Mouse (Mus musculus): Measurements from ENCODE around the gene Ndufaf3.

Ndufaf3 gene

GRCm38 (mm10) chr9:108573774-108574690, 6.8 kb upstream of the Ndufaf3 start:
- DNase-seq (ENCODE audit: extremely low read depth, low read depth, low spot score): no peak

DNA sequence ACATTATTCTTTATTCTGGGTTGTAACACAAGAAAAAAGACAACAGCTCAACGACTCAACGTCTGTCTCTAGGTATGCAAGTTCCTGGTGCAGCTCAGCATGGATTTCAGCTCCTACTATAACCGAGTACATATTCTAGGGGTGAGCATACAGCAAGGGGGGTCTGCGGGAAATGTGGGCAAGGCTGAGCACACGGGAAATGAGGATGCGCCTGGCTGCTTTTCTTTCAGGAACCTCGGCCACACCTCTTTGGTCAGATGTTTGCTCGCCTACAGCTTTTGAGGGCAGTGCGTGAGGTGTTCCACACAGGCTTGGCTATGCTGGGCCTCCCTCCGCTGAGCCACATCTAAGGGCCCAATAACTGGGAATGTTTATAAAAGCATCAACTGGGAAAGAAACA, 5.1 kb upstream of the Ndufaf3 start:
- no peak for DNase-seq (ENCODE audit: extremely low read depth, low read depth, low spot score)

- DNase-seq (ENCODE audit: extremely low read depth, low read depth, low spot score): no peak
Observed at GRCm38 (mm10) chr9:108571401-108571973, 4.3 kb upstream of the Ndufaf3 start.

DNA sequence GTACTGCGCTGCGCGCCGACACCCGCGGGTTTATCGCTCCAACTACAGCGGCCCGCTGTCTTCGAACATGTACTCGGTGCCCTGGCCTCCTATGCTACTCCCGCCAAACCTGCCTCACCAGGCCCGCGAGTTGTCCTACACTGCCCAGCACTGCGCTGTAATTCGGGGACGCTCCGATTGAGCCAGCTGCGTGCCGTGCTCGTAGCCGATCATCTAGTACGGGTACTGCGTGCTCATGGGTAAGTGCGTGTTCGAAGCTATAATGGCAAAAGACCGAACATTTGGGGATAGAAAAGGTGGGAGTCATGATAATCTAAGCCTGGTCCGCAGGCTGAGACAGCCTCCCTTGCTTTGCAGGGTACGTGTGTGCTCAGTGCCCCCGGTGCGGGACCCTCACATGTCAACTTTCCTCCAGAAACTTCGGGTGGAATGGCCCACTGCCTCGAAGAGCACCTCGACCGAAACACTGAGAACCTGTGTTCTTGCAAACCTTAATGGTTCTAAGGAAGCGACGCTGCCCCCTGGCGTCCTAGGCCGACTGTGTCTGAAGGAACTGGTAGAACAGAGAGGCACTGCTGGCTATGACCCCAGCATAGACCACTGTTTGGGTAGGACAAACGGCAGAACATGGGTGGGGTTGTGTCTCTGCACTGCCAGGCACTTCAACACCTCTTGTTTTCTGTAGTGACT, 3.1 kb upstream of the Ndufaf3 start:
- no peak for DNase-seq (ENCODE audit: extremely low read depth, low read depth, low spot score)

DNA sequence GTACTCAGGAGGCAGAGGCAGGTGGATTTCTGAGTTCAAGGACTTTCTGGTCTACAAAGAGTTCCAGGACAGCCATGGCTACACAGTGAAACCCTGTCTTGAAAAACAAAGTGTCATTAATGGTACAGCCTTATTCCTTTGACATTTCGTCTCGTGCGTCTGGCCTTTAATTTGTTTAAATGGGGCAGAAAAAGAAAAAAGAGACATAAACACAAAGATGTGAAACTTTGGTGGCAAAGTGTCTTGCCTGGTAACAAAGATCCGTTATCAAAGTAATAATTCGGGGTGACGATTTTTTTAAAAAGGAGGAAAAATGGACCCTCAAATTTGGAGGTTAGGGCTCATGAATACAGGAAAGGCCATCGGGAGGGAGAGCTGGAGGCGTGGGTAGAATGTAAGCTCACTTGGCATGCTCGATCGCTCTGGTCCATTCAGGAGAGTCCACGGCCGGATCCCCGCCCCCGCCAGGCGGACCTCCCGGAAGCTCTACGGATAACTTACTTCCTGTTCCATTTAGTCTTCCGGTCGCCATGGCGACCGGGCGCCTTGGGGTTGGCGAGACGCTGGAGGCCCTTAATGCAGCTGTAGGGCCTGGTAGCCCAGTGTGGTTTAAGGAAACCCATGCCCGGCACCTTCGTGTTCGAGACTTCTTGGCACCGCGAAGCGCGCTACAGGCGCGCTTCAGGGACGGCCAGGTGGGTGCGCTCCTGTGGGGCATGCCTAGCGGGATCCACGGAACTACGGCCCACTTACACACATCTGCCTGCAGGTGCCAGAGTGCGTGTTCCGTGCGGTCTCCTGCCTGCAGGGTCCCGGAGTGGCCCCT, 2.4 kb upstream of the Ndufaf3 start, which contains the start of gene Dalrd3:
TSS of gene Dalrd3 (plus strand) at position 506 of the 826 bp plus-strand sequence.
- DNase-seq (ENCODE audit: extremely low read depth, low read depth, low spot score): peak; percentile 46

GRCm38 (mm10) chr9:108568511-108568921, 1.3 kb upstream of the Ndufaf3 start:
- DNase-seq (ENCODE audit: extremely low read depth, low read depth, low spot score): no peak

DNA sequence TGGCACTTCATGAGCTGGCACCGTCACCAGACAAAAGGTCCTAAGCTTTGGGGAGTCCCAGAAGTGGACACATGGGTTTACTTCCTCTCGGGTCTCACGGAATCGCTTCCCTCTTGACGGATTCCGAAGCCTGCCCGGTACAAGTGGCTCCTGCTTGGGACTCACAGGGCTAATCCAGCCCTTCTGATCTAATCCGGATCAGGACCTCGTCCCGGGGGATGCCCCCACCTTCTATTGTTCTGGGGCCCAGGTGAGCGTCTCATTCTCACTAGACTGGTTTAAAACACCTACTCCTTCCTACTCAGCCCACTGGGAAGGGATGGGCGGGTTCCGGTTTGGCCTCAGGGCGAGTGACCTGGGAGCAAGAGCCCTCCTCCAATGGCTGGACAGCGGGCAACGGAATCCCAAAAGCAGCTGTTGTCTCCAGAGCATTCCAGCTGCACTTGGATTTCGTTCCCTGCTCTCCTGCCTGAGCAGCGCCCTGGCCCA, 741 bp upstream of the Ndufaf3 start:
- no peak for DNase-seq (ENCODE audit: extremely low read depth, low read depth, low spot score)

- no peak for DNase-seq (ENCODE audit: extremely low read depth, low read depth, low spot score)
Observed at GRCm38 (mm10) chr9:108565881-108566814, 1.1 kb downstream of the Ndufaf3 start.

GRCm38 (mm10) chr9:108564131-108564530, 3.1 kb downstream of the Ndufaf3 start:
- DNase-seq (ENCODE audit: extremely low read depth, low read depth, low spot score): no peak

- no peak for DNase-seq (ENCODE audit: extremely low read depth, low read depth, low spot score)
Observed at GRCm38 (mm10) chr9:108563671-108564070, 3.6 kb downstream of the Ndufaf3 start.

- DNase-seq (ENCODE audit: extremely low read depth, low read depth, low spot score): peak; percentile 68
Observed at GRCm38 (mm10) chr9:108560227-108560841, 6.9 kb downstream of the Ndufaf3 start, which contains the start of gene Impdh2. Gene Impdh2 (plus strand): TSS chr9:108560286.

GRCm38 (mm10) chr9:108559169-108559568, 8.1 kb downstream of the Ndufaf3 start:
- no peak for DNase-seq (ENCODE audit: extremely low read depth, low read depth, low spot score)

- DNase-seq (ENCODE audit: extremely low read depth, low read depth, low spot score): no peak
Observed at GRCm38 (mm10) chr9:108546875-108547274, 20.4 kb downstream of the Ndufaf3 start.

DNA sequence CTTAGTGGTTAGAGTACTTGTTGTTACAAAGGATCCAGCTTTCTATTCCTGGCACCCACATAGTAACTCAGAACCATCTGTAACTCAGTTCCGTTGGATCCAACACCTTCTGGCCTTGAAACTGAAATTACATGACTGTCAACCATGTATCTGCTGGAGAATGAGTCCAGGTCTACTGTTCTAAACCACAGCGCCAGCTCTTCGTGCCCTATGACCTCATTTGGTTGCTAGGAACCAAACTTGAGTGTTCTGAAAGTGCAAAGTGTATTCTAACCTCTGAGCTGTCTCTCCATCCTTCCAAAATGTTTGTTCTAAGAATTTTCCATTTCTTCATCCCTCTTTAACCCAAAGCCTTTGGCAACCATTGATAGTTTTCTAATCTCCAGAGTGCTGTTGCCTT, 21.2 kb downstream of the Ndufaf3 start:
- no peak for DNase-seq (ENCODE audit: extremely low read depth, low read depth, low spot score)

DNA sequence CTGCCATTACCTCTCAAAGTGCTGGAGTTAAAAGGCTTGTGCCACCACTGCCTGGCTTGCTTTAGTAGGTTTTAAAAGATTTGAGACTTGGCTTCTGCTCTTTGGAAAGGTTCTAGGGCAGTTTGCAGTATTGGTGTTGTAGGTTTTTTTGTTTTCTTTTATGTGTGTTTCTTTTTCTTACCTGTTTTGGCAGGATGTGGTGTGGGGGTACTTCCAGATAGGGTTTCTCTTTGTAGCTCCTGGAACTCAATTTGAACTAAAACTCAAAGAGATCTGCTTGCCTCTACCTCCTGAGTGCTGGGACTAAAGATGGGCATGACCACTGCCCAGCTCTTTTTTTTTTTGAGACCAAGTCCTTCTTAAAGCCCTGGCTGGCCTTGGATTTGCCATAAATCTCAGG, 26.4 kb downstream of the Ndufaf3 start:
- no peak for DNase-seq (ENCODE audit: extremely low read depth, low read depth, low spot score)

GRCm38 (mm10) chr9:108531496-108531895, 35.7 kb downstream of the Ndufaf3 start:
- no peak for DNase-seq (ENCODE audit: extremely low read depth, low read depth, low spot score)

GRCm38 (mm10) chr9:108530954-108531353, 36.3 kb downstream of the Ndufaf3 start:
- DNase-seq (ENCODE audit: extremely low read depth, low read depth, low spot score): no peak

GRCm38 (mm10) chr9:108525400-108525799, 41.8 kb downstream of the Ndufaf3 start:
- no peak for DNase-seq (ENCODE audit: extremely low read depth, low read depth, low spot score)

DNA sequence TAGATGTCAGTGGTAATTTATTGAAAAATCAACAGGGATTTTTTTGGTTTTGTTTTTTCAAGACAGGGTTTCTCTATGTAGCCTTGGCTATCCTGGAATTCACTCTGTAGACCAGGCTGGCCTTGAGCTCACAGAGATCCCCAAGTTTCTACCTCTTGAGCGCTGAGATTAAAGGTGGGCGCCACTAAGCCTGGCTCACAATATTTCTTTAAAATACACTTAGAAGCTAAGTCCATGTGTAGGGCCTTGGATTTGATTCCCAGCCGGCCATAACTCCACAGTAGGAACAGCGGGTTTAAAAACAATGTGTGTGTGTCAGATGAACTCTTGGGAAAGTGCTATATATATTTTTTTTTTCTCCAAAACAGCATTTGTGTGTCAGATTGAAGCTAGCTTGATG, 43.9 kb downstream of the Ndufaf3 start:
- no peak for DNase-seq (ENCODE audit: extremely low read depth, low read depth, low spot score)

All from fat pad, adult 2 months (tissue).